19 mouse cellular contexts compared by ENCODE assay signal in genomic region chr11:43353602-43354001, GRCm38 (mm10).
DNase-seq lines count a peak whose midpoint lies in the region; ATAC-seq and TF ChIP-seq lines count a peak whose summit lies in the region.
"Had no signal": no experiment of that assay in that cellular context is flagged by ENCODE, and none has a peak within 500 bp of the region (broad histone marks: within the 10 kb centered on the region; RNA-seq: fewer than 3 reads in every experiment).

No protein-coding gene starts in this region.

- H3K4me2 ChIP-seq in liver, embryonic 11.5 days, result no peak overlapping the region
- H3K4me2 ChIP-seq: embryonic facial prominence, embryonic 13.5 days; hindbrain, embryonic 12.5 days; liver, embryonic 13.5 days; midbrain, embryonic 12.5 days; neural tube, embryonic 15.5 days; stomach, embryonic 15.5 days had no signal

- H3K36me3 ChIP-seq in liver, adult 2 months (ENCODE audit: control insufficient read depth, insufficient read depth, low read length), result no peaks in the 10 kb centered on the region
- H3K36me3 ChIP-seq in liver, embryonic 11.5 days (ENCODE audit: control insufficient read depth, insufficient read depth, low read length), result no peaks in the 10 kb centered on the region
- H3K36me3 ChIP-seq: embryonic facial prominence, embryonic 13.5 days; hindbrain, embryonic 12.5 days; liver, embryonic 13.5 days; midbrain, embryonic 12.5 days; neural tube, embryonic 15.5 days; stomach, embryonic 15.5 days had no signal

- ATAC-seq in liver, embryonic 11.5 days (replicated peaks; ENCODE audit: low FRiP score), result no peak
- peak; percentile 82 for ATAC-seq in neutrophil, adult 5-6 weeks (ENCODE audit: extremely low read depth, insufficient number of reproducible peaks, low FRiP score, poor library complexity, severe bottlenecking)
- ATAC-seq: forebrain, postnatal 0 days had no signal

- TF ChIP-seq POLR2A in liver, adult 2 months (IDR thresholded peaks at IDR 0.05; ENCODE audit: extremely low read depth, insufficient read depth, low read length), result no peak
- no peak for TF ChIP-seq POLR2A in bone marrow, adult 2 months (IDR thresholded peaks at IDR 0.05; ENCODE audit: borderline replicate concordance, control insufficient read depth, low read depth, low read length)

- WGBS in liver, adult 2 months, result 71% methylated on average over 4 of the region's 4 CpGs
- 55% methylated on average over 4 of the region's 4 CpGs for WGBS in liver, embryonic 11.5 days
- 31% methylated on average over 4 of the region's 4 CpGs for WGBS in bone marrow, adult 2 months

- no peaks in the 10 kb centered on the region for H3K27me3 ChIP-seq in liver, adult 2 months (ENCODE audit: control insufficient read depth, insufficient read depth, low read length)
- H3K27me3 ChIP-seq in liver, embryonic 11.5 days (replicated peaks; ENCODE audit: control insufficient read depth, insufficient read depth, low read length), result no peaks in the 10 kb centered on the region
- H3K27me3 ChIP-seq: embryonic facial prominence, embryonic 13.5 days; hindbrain, embryonic 12.5 days; liver, embryonic 13.5 days; midbrain, embryonic 12.5 days; neural tube, embryonic 15.5 days; stomach, embryonic 15.5 days had no signal

- DNase-seq in liver, adult 2 months (ENCODE audit: extremely low read depth, low read depth, low spot score), result peak; percentile 29
- no peak for DNase-seq in liver, embryonic 11.5 days (ENCODE audit: low spot score)
- peak; percentile 27 for DNase-seq in lung, postnatal 10 days
- no peak for DNase-seq in urinary bladder, postnatal 10 days (ENCODE audit: low spot score)
- DNase-seq in adrenal gland, adult 8-10 months, result no peak
- DNase-seq: cerebellum, adult 8-10 months; forebrain, postnatal 0 days; kidney, adult 9 months; liver, embryonic 13.5 days; spleen, adult 18-20 months; thymus, postnatal 14 days had no signal

- H3K4me3 ChIP-seq in liver, adult 2 months (ENCODE audit: insufficient read depth, low read depth, low read length), result no peak overlapping the region
- no peak overlapping the region for H3K4me3 ChIP-seq in liver, embryonic 11.5 days (ENCODE audit: low read depth, low read length)
- no peak overlapping the region for H3K4me3 ChIP-seq in bone marrow, adult 2 months (replicated peaks; ENCODE audit: control insufficient read depth, low read depth, low read length)
- H3K4me3 ChIP-seq: embryonic facial prominence, embryonic 13.5 days; hindbrain, embryonic 12.5 days; layer of hippocampus, adult 2 months; liver, embryonic 13.5 days; midbrain, embryonic 12.5 days; neural tube, embryonic 15.5 days; stomach, embryonic 15.5 days had no signal

- no peaks in the 10 kb centered on the region for H3K79me2 ChIP-seq in liver, adult 2 months (ENCODE audit: control insufficient read depth, insufficient read depth, low read length)

- H3K9ac ChIP-seq in liver, adult 2 months (ENCODE audit: low read depth, low read length), result no peak overlapping the region
- no peak overlapping the region for H3K9ac ChIP-seq in liver, embryonic 11.5 days (ENCODE audit: low read depth, low read length)
- H3K9ac ChIP-seq: embryonic facial prominence, embryonic 13.5 days; forebrain, postnatal 0 days; hindbrain, embryonic 12.5 days; liver, embryonic 13.5 days; midbrain, embryonic 12.5 days; neural tube, embryonic 15.5 days; stomach, embryonic 15.5 days had no signal

- H3K27ac ChIP-seq in liver, adult 2 months (replicated peaks; ENCODE audit: insufficient read depth, low read depth, low read length), result peak overlapping the region; percentile 90
- no peak overlapping the region for H3K27ac ChIP-seq in liver, embryonic 11.5 days (ENCODE audit: low read depth, low read length)
- H3K27ac ChIP-seq in bone marrow, adult 2 months (ENCODE audit: control insufficient read depth, insufficient read depth, low read depth, low read length, poor library complexity), result peak overlapping the region; percentile 23; the same call in 1 of the 2 replicates
- H3K27ac ChIP-seq: embryonic facial prominence, embryonic 13.5 days; hindbrain, embryonic 12.5 days; layer of hippocampus, adult 2 months; liver, embryonic 13.5 days; midbrain, embryonic 12.5 days; neural tube, embryonic 15.5 days; stomach, embryonic 15.5 days had no signal

- no peak for TF ChIP-seq CTCF in liver, adult 2 months (IDR thresholded peaks at IDR 0.05; ENCODE audit: low read depth, low read length)
- no peak for TF ChIP-seq CTCF in bone marrow, adult 2 months (IDR thresholded peaks at IDR 0.05; ENCODE audit: control insufficient read depth, insufficient read depth, low read length)

- peaks cover 18% of the 10 kb centered on the region for H3K4me1 ChIP-seq in liver, adult 2 months (ENCODE audit: control insufficient read depth, insufficient read depth, low read length)
- H3K4me1 ChIP-seq in liver, embryonic 11.5 days (replicated peaks; ENCODE audit: control insufficient read depth, insufficient read depth, low read length), result no peaks in the 10 kb centered on the region
- peaks cover 2% of the 10 kb centered on the region for H3K4me1 ChIP-seq in bone marrow, adult 2 months (ENCODE audit: control insufficient read depth, insufficient read depth, low read length)
- H3K4me1 ChIP-seq: liver, embryonic 13.5 days; neural tube, embryonic 15.5 days; stomach, embryonic 15.5 days had no signal

- H3K9me3 ChIP-seq in liver, embryonic 11.5 days (ENCODE audit: control insufficient read depth, low read length), result no peaks in the 10 kb centered on the region
- H3K9me3 ChIP-seq: embryonic facial prominence, embryonic 13.5 days; hindbrain, embryonic 12.5 days; liver, embryonic 13.5 days; midbrain, embryonic 12.5 days; neural tube, embryonic 15.5 days; stomach, embryonic 15.5 days had no signal

Comparison
In these comparisons a context has a peak if more than half of its experiments do, and no peak if none do; other contexts are left out.
1. DNase-seq: peak in liver, adult 2 months (single experiment) and lung, postnatal 10 days (single experiment); none in liver, embryonic 11.5 days (single experiment), urinary bladder, postnatal 10 days (single experiment) and adrenal gland, adult 8-10 months (single experiment).